Mouse (Mus musculus) forebrain, postnatal 0 days (tissue): ENCODE data around the gene Tenm4. TPM values are rescaled to one million over a fixed set of nuclear protein-coding genes. Genes with fewer than 3 reads are reported as not detected.

Source experiments
- ATAC-seq: fragments of 200-750 bp; cut with Nextera tagmentation; 2 replicates; pipeline ENCODE4 v1.8.0; 2017; ENCODE audit warnings: mild to moderate bottlenecking, moderate library complexity
- DNase-seq: peaks from one replicate; pipeline ENCODE4 v3.0.0-alpha.2; 2015
- H3K27ac ChIP-seq: fragments of 300-500 bp; sonication (generic); 2 replicates; pipeline ENCODE4 v1.5.1; 2014; ENCODE audit warnings: low read depth, mild to moderate bottlenecking, antibody characterized with exemption, low read length, moderate library complexity, mixed read lengths
- H3K27me3 ChIP-seq: fragments of 300-500 bp; sonication (generic); 2 replicates; pipeline ENCODE4 v1.6.1; 2014; ENCODE audit warnings: mild to moderate bottlenecking, low read length, mixed read lengths; ENCODE audit not compliant: insufficient read depth
- H3K36me3 ChIP-seq: fragments of 300-500 bp; sonication (generic); 2 replicates; pipeline ENCODE4 v1.6.1; 2014; ENCODE audit warnings: mild to moderate bottlenecking, moderate library complexity; ENCODE audit not compliant: insufficient read depth
- H3K4me1 ChIP-seq: fragments of 300-500 bp; sonication (generic); 2 replicates; pipeline ENCODE4 v1.6.1; 2014; ENCODE audit warnings: antibody characterized with exemption; ENCODE audit not compliant: insufficient read depth
- H3K4me2 ChIP-seq: fragments of 300-500 bp; sonication (generic); 2 replicates; pipeline ENCODE4 v1.6.1; 2014; ENCODE audit warnings: low read depth, mild to moderate bottlenecking, moderate library complexity
- H3K4me3 ChIP-seq: fragments of 300-500 bp; sonication (generic); 2 replicates; pipeline ENCODE4 v1.5.1; 2014; ENCODE audit warnings: low read depth, low read length, mixed read lengths
- H3K9ac ChIP-seq: fragments of 300-500 bp; sonication (generic); 2 replicates; pipeline ENCODE4 v1.6.1; 2014; ENCODE audit warnings: mild to moderate bottlenecking
- H3K9me3 ChIP-seq: fragments of 300-500 bp; sonication (generic); 2 replicates; pipeline ENCODE4 v1.6.1; 2016; ENCODE audit warnings: low read length
- CTCF ChIP-seq: sonication (generic); IDR thresholded peaks from 2 replicates; pipeline ENCODE4 v1.5.1; 2016; ENCODE audit warnings: antibody characterized with exemption, control low read depth, low read depth
- WGBS: fragments of 180-500 bp; shearing (Covaris S2); extraction: QIAGEN DNeasy Blood & Tissue Kit; methylation state at CpG from one replicate; pipeline ENCODE4 v1.1.7; 2014; 5-methylcytosine and 5-hydroxymethylcytosine counted together
- polyA plus RNA-seq: library from polyadenylated mRNA; unstranded; fragments of >200 nt; fragmentation: Nextera tagmentation; extraction: Ambion mirVana; gene quantifications from 2 replicates; pipeline ENCODE4 v1.2.1, GENCODE M21; 2015
- total RNA-seq: library from RNA; depleted of rRNA; stranded (reverse); fragments of >200 nt; gene quantifications from 2 replicates; pipeline ENCODE4 v1.2.3, GENCODE M21; 2014; rRNA removed

Gene Tenm4
- total RNA-seq (49.4 and 69.5 TPM in 2 replicates), polyA plus RNA-seq (26.0 and 50.6 TPM in 2 replicates)

DNA sequence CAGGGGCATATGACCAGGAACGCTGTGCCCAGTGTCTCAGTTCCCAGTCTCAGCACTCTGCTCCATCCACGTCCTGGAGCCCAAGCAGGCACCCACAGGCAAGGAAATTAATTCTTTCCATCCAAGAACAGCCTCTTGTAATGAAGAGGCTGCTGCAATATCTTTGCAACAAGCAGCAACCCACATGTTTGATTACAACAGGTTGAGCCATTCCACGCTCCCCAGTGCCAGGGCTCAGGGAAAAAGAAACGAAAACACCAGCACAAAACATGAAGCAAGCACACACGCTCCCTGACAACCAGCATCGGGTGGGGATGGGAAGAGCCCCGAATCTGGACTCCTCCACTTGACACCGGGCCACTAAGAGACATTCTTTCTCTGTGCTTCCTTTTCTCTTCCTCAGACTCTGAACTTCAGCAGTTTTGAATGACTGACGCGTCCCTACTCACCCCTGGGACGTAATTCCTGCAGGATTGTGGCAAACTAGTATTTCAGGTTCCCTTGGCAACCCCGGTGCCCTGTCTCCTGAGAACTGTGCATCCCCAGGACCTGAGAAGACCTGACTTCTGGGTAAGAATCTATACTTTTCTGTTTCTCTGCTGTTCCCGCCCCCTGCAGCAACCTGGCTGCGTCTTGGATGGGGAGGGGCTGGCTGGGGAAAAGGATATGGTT lies at the start of gene Tenm4:
TSS of gene Tenm4 (plus strand) at position 323 of the 672 bp plus-strand sequence.
- H3K9ac ChIP-seq = no peak within 1 kb of the TSS
- no peak for ATAC-seq
- no peak for TF ChIP-seq CTCF
- H3K27me3 ChIP-seq = no peaks in the 10 kb centered on the region
- peak within 1 kb of the TSS; percentile 8; the same call in 1 of the 2 replicates for H3K4me2 ChIP-seq
- no peak within 1 kb of the TSS for H3K4me3 ChIP-seq
- H3K27ac ChIP-seq = no peak within 1 kb of the TSS
- H3K9me3 ChIP-seq = no peaks in the 10 kb centered on the region
- WGBS = 31% methylated on average over 14 of the region's 14 CpGs
- no peaks in the 10 kb centered on the region for H3K36me3 ChIP-seq
- 0 out of 2 replicates have a peak, but pooled peaks cover 5% of the 10 kb centered on the region for H3K4me1 ChIP-seq
- DNase-seq = no peak

DNA sequence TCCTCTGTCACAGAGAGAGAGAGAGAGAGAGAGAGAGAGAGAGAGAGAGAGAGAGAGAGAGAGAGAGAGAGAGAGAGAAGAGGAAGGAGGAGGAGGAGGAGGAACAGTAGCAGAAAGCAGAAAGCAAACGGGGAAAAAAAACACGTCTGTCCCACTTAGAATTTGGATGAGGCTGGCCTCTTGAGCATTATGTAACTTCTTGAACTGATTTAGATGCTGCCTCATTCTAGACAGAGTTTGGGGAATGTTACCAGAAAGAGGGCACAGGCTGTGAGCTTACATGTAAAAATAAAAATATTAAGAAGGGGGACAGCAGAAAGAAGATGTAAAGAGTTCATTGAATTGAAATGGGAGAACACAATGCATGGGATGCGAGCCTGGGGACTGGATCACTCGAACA lies 40.3 kb upstream of the Tenm4 start:
- no peaks in the 10 kb centered on the region for H3K9me3 ChIP-seq
- no peak overlapping the region for H3K4me3 ChIP-seq
- H3K4me2 ChIP-seq = no peak overlapping the region
- H3K36me3 ChIP-seq = no peaks in the 10 kb centered on the region
- no peak overlapping the region for H3K9ac ChIP-seq
- no peaks in the 10 kb centered on the region for H3K4me1 ChIP-seq
- no peak overlapping the region for H3K27ac ChIP-seq
- ATAC-seq = no peak
- no peaks in the 10 kb centered on the region for H3K27me3 ChIP-seq
- 45% methylated on average over 4 of the region's 4 CpGs for WGBS
- TF ChIP-seq CTCF = no peak
- no peak for DNase-seq

DNA sequence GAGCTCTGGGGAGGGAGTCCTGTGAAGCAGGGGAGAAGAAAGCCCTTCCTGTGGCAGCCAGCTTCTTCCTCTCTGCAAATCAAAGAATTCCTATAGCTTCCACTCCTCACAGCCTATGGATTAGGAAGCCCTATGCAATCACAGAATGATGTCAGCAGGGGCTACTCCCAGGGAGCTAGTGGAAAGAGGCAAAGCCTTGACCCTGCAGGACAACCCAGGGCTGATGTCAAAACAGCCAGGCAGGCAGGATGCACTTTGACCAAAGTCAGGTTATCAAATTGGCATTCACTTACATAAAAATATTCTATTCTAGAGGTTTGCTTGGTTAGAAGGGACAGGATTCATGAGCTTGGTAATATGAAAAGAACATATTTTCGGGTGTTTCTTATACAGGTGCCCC lies 39.9 kb upstream of the Tenm4 start:
- H3K4me1 ChIP-seq = no peaks in the 10 kb centered on the region
- H3K36me3 ChIP-seq = no peaks in the 10 kb centered on the region
- WGBS = 88% methylated on average over 1 of the region's 1 CpGs
- TF ChIP-seq CTCF = no peak
- no peak overlapping the region for H3K4me3 ChIP-seq
- H3K27me3 ChIP-seq = no peaks in the 10 kb centered on the region
- no peak overlapping the region for H3K27ac ChIP-seq
- no peak overlapping the region for H3K4me2 ChIP-seq
- DNase-seq = no peak
- H3K9ac ChIP-seq = no peak overlapping the region
- no peak for ATAC-seq
- no peaks in the 10 kb centered on the region for H3K9me3 ChIP-seq

DNA sequence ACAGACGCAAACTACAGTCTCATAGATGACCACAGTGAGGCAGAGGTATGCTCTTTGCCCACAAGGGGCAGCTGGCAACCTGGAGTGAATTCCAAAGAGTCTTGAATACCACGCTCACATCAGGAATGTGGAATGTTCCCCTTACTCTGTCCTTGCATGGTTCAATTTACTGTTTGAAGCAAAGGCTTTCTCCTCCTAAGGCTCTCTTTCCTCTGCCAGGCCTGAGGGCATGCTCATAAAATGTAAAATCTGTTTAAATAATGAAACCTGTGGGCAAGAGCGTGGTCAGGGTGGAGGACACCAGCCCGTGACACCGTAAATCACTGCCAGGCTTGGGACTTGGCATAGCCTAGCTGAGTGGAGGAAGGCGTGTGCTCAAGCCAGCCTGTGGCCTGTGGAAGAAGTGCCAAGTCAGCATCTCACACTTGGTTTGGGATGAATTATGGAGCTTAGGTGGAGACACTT lies 34.5 kb upstream of the Tenm4 start:
- no peak overlapping the region for H3K4me2 ChIP-seq
- no peak overlapping the region for H3K9ac ChIP-seq
- H3K4me3 ChIP-seq = no peak overlapping the region
- no peak for ATAC-seq
- H3K27me3 ChIP-seq = no peaks in the 10 kb centered on the region
- whole genome bisulfite sequencing = 90% methylated on average over 6 of the region's 6 CpGs
- no peak overlapping the region for H3K27ac ChIP-seq
- no peaks in the 10 kb centered on the region for H3K4me1 ChIP-seq
- TF ChIP-seq CTCF = no peak
- H3K36me3 ChIP-seq = no peaks in the 10 kb centered on the region
- no peak for DNase-seq
- no peaks in the 10 kb centered on the region for H3K9me3 ChIP-seq

DNA sequence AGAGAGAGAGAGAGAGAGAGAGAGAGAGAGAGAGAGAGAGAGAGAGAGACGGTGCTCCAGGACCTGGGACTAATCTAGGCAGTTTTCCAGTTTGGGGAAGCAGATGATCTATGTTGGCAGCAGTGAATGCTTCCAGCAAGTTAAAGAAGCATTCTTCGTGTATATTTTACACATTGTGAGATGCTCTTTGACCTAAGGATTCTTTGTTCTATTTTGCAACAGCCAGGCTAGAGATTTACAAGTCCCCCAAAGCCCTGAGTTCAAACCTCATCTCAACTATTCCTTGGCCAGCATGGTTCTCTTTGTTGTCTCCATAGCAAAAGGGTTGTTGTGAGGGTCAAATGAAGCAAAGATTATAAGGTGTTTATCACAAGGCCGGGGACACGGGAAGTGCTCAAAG lies 29.2 kb upstream of the Tenm4 start:
- Histone ChIP-seq H3K4me2 (no peak overlapping the region), H3K36me3 (no peaks in the 10 kb centered on the region), H3K9ac (no peak overlapping the region), H3K27ac (no peak overlapping the region), H3K9me3 (no peaks in the 10 kb centered on the region), H3K4me3 (no peak overlapping the region), H3K27me3 (no peaks in the 10 kb centered on the region), H3K4me1 (no peaks in the 10 kb centered on the region)
- DNase-seq (no peak), ATAC-seq (no peak)
- no peak for TF ChIP-seq CTCF
- WGBS = 70% methylated on average over 4 of the region's 4 CpGs

DNA sequence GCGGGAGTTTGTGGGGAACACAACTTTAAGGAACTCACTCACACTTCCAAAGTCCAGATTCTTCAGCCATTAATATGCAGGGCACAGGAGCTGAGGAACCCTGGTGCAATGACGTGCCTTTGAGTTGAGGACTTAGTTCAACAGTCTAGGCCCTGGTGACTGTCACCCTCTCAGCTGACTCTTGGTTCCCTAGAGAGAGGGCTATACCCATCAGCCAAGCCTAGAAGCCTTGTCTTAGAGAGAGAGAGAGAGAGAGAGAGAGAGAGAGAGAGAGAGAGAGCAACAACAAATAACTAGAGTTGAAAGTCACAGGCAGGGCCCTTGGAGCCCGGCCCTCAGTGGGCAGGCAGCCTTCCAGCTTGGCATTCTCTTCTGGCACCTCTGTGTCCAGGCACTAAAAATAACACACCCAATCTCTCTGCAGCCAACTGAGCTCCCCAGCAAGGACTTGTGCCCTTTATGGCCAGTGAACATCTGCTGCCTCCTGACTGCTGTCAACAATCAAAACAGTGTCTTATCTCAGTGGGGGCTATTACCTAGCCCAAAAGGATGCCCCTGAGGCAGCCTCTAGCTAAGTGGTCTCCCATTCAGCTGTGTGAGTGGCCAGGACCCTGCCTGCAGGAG lies 28.0 kb upstream of the Tenm4 start:
- DNase-seq (no peak), ATAC-seq (no peak)
- H3K27me3 ChIP-seq = no peaks in the 10 kb centered on the region
- no peak overlapping the region for H3K9ac ChIP-seq
- H3K36me3 ChIP-seq = no peaks in the 10 kb centered on the region
- H3K4me1 ChIP-seq = no peaks in the 10 kb centered on the region
- H3K9me3 ChIP-seq = no peaks in the 10 kb centered on the region
- no peak overlapping the region for H3K4me3 ChIP-seq
- H3K4me2 ChIP-seq = no peak overlapping the region
- H3K27ac ChIP-seq = no peak overlapping the region
- WGBS = 59% methylated on average over 3 of the region's 3 CpGs
- TF ChIP-seq CTCF = no peak

DNA sequence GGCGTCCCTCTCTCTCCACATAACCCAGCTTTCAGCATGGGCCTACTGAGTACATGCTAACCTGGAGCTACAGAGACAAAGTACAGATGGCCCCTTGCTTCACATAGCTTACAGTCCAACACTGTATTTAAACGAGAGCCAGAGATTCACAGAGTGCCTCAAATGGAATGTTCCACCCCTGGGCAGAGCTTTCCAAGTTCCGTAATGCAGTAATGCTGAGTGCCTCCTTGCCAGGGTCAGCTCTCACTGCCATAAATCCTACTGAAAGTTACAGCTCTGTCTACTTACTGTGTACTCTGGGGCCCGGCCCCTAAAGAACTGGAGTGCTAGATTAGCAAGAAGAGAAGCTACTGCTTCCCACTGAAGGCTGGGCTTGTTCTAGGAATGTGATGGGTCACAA lies 23.6 kb upstream of the Tenm4 start:
- no peaks in the 10 kb centered on the region for H3K4me1 ChIP-seq
- 93% methylated on average over 4 of the region's 4 CpGs for whole genome bisulfite sequencing
- no peak overlapping the region for H3K27ac ChIP-seq
- H3K9ac ChIP-seq = no peak overlapping the region
- TF ChIP-seq CTCF = no peak
- H3K9me3 ChIP-seq = no peaks in the 10 kb centered on the region
- ATAC-seq (no peak), DNase-seq (no peak)
- no peaks in the 10 kb centered on the region for H3K36me3 ChIP-seq
- no peak overlapping the region for H3K4me3 ChIP-seq
- no peak overlapping the region for H3K4me2 ChIP-seq
- no peaks in the 10 kb centered on the region for H3K27me3 ChIP-seq
